Mouse (Mus musculus) 3134 (cell line): Measurements from ENCODE around the gene Pde4d.
"Not testable (repeated sequence)": the region's sequence is repeated elsewhere in the genome, so short reads cannot be mapped to it uniquely, and the experiment has no call there.

Experiments
- DNase-seq: peaks from one replicate; pipeline ENCODE4 v3.0.0-alpha.2; 2011; ENCODE audit warnings: low spot score; ENCODE audit not compliant: insufficient read length; ENCODE audit errors: extremely low read depth

The Pde4d gene

GRCm38 (mm10) chr13:108683018-108683417 is 233.3 kb downstream of the Pde4d start:
- DNase-seq = no peak

GRCm38 (mm10) chr13:108685817-108686216 is 236.1 kb downstream of the Pde4d start:
- peak; percentile 13 for DNase-seq

GRCm38 (mm10) chr13:108686262-108686661 is 236.5 kb downstream of the Pde4d start:
- no peak for DNase-seq

- no peak for DNase-seq
These were observed 237.1 kb downstream of the Pde4d start for GRCm38 (mm10) chr13:108686807-108687206.

- peak; percentile 21 for DNase-seq
These were observed 243.3 kb downstream of the Pde4d start for GRCm38 (mm10) chr13:108692883-108693550.

- no peak for DNase-seq
These were observed 255.7 kb downstream of the Pde4d start for GRCm38 (mm10) chr13:108705441-108705840.

- DNase-seq = peak; percentile 59
These were observed 264.3 kb downstream of the Pde4d start for GRCm38 (mm10) chr13:108714032-108714431.

GRCm38 (mm10) chr13:108715029-108715428 is 265.3 kb downstream of the Pde4d start:
- no peak for DNase-seq

GRCm38 (mm10) chr13:108722234-108722633 is 272.5 kb downstream of the Pde4d start:
- no peak for DNase-seq

GRCm38 (mm10) chr13:108734356-108734755 is 284.6 kb downstream of the Pde4d start:
- not testable (repeated sequence) for DNase-seq

GRCm38 (mm10) chr13:108751155-108751840 is 301.6 kb downstream of the Pde4d start:
- no peak for DNase-seq

GRCm38 (mm10) chr13:108757477-108757876 is 307.7 kb downstream of the Pde4d start:
- DNase-seq = no peak

GRCm38 (mm10) chr13:108758331-108758730 is 308.6 kb downstream of the Pde4d start:
- no peak for DNase-seq

GRCm38 (mm10) chr13:108759140-108759539 is 309.4 kb downstream of the Pde4d start:
- no peak for DNase-seq

- no peak for DNase-seq
These were observed 313.5 kb downstream of the Pde4d start for GRCm38 (mm10) chr13:108763295-108763694.

GRCm38 (mm10) chr13:108766020-108766727 is 316.4 kb downstream of the Pde4d start:
- no peak for DNase-seq

GRCm38 (mm10) chr13:108769465-108770056 is 319.8 kb downstream of the Pde4d start:
- no peak for DNase-seq

- no peak for DNase-seq
These were observed 322.6 kb downstream of the Pde4d start for GRCm38 (mm10) chr13:108772386-108772785.

GRCm38 (mm10) chr13:108774981-108775380 is 325.2 kb downstream of the Pde4d start:
- DNase-seq = no peak

GRCm38 (mm10) chr13:108775882-108776281 is 326.1 kb downstream of the Pde4d start:
- DNase-seq = peak; percentile 52

GRCm38 (mm10) chr13:108797620-108798019 is 347.9 kb downstream of the Pde4d start:
- DNase-seq = not testable (repeated sequence)
